Mouse (Mus musculus): Measurements from ENCODE around the gene Olfr259.

Gene Olfr259

GRCm38 (mm10) chr2:87114467-87114866, at the start of gene Olfr259:
TSS of gene Olfr259 (minus strand) at chr2:87114567.
- no peak for DNase-seq

- no peak for DNase-seq
Measured at GRCm38 (mm10) chr2:87152524-87152923, 38.2 kb upstream of the Olfr259 start, which contains the start of gene Olfr1111. TSS of gene Olfr1111 (minus strand) at chr2:87152624.

DNA sequence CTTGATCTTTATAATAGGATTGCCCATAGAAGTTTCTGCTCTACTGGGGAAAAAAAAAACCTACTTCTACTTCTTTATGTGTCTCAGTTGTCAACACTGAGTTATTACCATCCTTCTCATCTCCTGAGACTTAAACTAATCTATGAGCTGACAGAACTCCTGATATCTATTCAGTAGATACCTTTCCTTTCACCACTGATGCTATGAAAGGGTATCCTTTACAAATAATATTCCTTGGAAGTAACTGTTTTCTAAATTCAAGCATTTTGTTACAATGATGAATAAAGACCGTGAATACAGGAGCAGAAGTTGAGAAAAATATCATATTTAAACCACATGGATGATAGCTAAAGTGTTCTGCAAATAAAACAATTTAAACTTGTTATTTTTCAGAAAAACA, 25.8 kb upstream of the Olfr259 start, which contains the start of gene Olfr1110:
Gene Olfr1110, minus strand, starts transcription at position 101 of the 400 bp plus-strand sequence.
- DNase-seq = no peak

DNA sequence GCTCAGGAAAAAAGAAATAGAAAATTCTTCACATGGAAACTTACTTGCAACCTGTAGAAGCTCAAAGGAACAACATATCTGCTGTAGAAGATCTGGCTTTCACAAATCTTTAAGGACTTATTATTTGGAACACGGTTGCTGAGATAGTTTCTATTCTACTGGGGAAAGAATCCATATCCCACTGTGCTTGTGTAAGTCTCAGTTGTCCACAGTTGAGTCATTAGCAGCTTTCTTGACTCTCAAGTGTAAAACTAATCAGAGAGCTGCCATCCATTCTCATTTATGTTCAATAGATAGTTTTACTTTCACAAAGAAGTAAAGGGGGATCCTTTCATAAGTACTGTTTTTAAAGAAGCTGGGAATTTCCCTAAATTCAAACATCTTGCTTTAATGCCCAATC, 18.5 kb downstream of the Olfr259 start, which contains the start of gene Olfr1109:
Gene Olfr1109, minus strand, starts transcription at position 101 of the 400 bp plus-strand sequence.
- DNase-seq = no peak

DNA sequence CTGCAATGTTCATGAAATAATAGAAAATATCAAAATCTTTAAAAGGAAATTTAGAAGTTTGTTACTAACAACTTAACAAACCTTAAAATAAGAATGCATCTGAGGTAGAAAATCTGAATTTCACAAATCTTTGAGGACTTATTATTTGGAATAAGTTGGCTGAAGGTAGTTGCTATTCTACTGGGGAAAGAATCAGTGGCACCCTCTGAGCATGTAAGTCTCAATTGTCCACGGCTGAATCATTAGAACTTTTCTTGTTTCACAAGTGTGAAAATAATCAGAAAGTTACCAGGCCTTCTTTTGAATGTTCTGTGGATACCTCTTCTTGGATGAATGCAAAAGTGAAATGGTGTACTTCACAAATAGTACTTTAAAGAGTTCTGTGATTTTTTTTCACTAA, 38.6 kb downstream of the Olfr259 start, which contains the start of gene Olfr1107:
Gene Olfr1107, minus strand, starts transcription at position 101 of the 400 bp plus-strand sequence.
- DNase-seq = no peak

Measured in right cerebral cortex, postnatal 14 days (tissue).